Mouse (Mus musculus): Measurements from ENCODE around the gene Atp7a.

DNA sequence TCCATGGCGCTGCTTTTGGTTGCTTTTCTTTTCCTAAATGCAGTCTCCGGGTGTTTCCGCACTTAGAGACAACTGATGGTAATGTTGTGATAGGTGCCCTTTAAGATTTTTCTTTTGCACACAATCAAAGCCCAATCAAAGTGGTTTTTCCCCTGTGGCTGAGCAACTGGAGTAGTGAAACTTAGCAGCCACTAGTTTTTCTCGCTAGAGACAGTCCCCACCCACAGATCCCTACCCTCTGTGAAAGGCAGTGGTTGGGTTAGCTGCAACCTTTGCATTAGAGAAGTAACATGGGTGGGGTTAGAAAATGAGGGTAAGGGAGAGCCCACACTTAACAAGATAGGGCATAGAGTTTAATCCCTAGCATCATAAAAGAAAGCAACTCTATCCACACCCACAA, 108.4 kb downstream of the Atp7a start:
- TF ChIP-seq POLR2A (IDR thresholded peaks at IDR 0.05; ENCODE audit: control insufficient read depth in 1 of 2, insufficient read depth in 1 of 2, low read depth in 1 of 2, low read length in 2 of 2, poor library complexity in 1 of 2), result no peak
- TF ChIP-seq USF2 (IDR thresholded peaks at IDR 0.05; ENCODE audit: borderline replicate concordance in 1 of 2, insufficient read depth in 1 of 2, low read depth in 1 of 2, low read length in 2 of 2), result no peak
- no peak for TF ChIP-seq CTCF (IDR thresholded peaks at IDR 0.05 in 2 of 3, conservative IDR thresholded peaks at IDR 0.05 in 1 of 3; ENCODE audit: control insufficient read depth in 1 of 3, insufficient read depth in 1 of 3, low read depth in 2 of 3, low read length in 3 of 3, poor library complexity in 1 of 3, severe bottlenecking in 1 of 3)
- TF ChIP-seq POLR2AphosphoS2 (IDR thresholded peaks at IDR 0.05; ENCODE audit: low read length), result no peak
- TF ChIP-seq MAX (IDR thresholded peaks at IDR 0.05; ENCODE audit: low read length), result no peak
- no peak for TF ChIP-seq BHLHE40 (IDR thresholded peaks at IDR 0.05; ENCODE audit: borderline replicate concordance, low read depth, low read length)
- no peak for TF ChIP-seq MAFK (IDR thresholded peaks at IDR 0.05; ENCODE audit: borderline replicate concordance, low read depth, low read length)
- TF ChIP-seq ZKSCAN1 (IDR thresholded peaks at IDR 0.05; ENCODE audit: low read depth, low read length), result no peak
- TF ChIP-seq KAT2A (conservative IDR thresholded peaks at IDR 0.05; ENCODE audit: low read depth, low read length), result no peak
- no peak for TF ChIP-seq EP300 (IDR thresholded peaks at IDR 0.05; ENCODE audit: low read depth in 1 of 2, low read length in 2 of 2)

All from MEL (cell line).